Mouse (Mus musculus) bone marrow macrophage, adult 2 months (primary cell): Measurements from ENCODE around the gene Klk1b11.

Experiments
- CTCF ChIP-seq: IDR thresholded peaks from 2 replicates; pipeline ENCODE4 v1.5.1; 2012; ENCODE audit warnings: low read depth, mild to moderate bottlenecking, low read length, moderate library complexity
- POLR2A ChIP-seq: IDR thresholded peaks from 2 replicates; pipeline ENCODE4 v1.6.1; 2012; ENCODE audit warnings: mild to moderate bottlenecking, low read depth, low read length, borderline replicate concordance

DNA sequence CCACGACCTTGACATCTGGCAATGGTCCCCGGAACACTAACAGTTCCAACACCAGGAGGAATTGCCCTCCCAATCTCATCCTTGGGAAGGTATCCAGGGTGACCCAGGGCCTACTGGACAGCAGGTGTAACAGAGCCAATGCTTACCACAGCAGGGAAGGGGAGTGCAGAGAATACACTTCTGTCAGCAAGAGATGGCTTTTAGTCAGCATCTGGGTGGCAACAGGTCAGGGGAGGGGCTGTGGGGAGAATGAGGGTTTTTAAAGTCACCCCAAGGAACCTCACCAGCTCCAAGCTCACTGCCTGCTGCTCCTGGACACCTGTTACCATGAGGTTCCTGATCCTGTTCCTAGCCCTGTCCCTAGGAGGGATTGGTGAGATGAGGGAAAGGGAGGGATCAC, 45.3 kb upstream of the Klk1b11 start, which contains the start of gene Klk1b8:
- TF ChIP-seq CTCF = no peak
- TF ChIP-seq POLR2A = no peak
